Mouse (Mus musculus): Measurements from ENCODE around the gene Otogl. TPM values are rescaled to one million over a fixed set of nuclear protein-coding genes. Genes with fewer than 3 reads are reported as not detected.

The Otogl gene
- polyA plus RNA-seq, 1 experiment from 2014 or later, result 0.18 TPM

GRCm38 (mm10) chr10:107899946-107900345, 12.0 kb downstream of the Otogl start:
- ATAC-seq (ENCODE audit: insufficient read depth, low FRiP score), result no peak
- Histone ChIP-seq H3K27me3 (ENCODE audit: control insufficient read depth, insufficient read depth, low read length) (no peaks in the 10 kb centered on the region), H3K9me3 (replicated peaks; ENCODE audit: control insufficient read depth, low read length) (no peaks in the 10 kb centered on the region), H3K27ac (ENCODE audit: low read length) (no peak overlapping the region), H3K4me3 (replicated peaks; ENCODE audit: low read length) (no peak overlapping the region), H3K4me1 (ENCODE audit: control insufficient read depth, insufficient read depth, low read length) (peaks cover 4% of the 10 kb centered on the region), H3K9ac (ENCODE audit: low read length) (no peak overlapping the region), H3K4me2 (ENCODE audit: low read depth, low read length) (no peak overlapping the region), H3K36me3 (ENCODE audit: control insufficient read depth, insufficient read depth, low read length) (no peaks in the 10 kb centered on the region)
- WGBS, result 59% methylated on average over 6 of the region's 6 CpGs

DNA sequence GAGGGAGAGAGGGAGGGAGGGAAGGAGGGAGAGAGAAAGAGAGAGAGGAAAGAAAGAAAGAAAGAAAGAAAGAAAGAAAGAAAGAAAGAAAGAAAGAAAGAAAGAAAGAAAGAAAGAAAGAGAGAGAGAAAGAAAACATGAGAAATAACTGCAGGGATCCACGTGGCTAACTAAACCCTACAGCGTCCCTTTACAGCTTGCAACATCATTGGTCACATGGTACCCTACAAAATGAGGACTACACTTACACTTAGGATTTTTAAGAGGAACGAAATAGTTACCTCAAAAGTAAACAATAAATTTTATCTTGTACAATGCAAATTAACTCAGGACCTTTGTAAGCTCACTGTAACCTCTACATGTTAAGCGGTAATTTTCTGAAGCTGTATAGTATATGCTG, 15.8 kb downstream of the Otogl start:
- Histone ChIP-seq H3K4me2 (ENCODE audit: low read depth, low read length) (no peak overlapping the region), H3K27me3 (ENCODE audit: control insufficient read depth, insufficient read depth, low read length) (no peaks in the 10 kb centered on the region), H3K36me3 (ENCODE audit: control insufficient read depth, insufficient read depth, low read length) (no peaks in the 10 kb centered on the region), H3K9ac (ENCODE audit: low read length) (no peak overlapping the region), H3K9me3 (replicated peaks; ENCODE audit: control insufficient read depth, low read length) (no peaks in the 10 kb centered on the region), H3K4me3 (replicated peaks; ENCODE audit: low read length) (no peak overlapping the region), H3K27ac (ENCODE audit: low read length) (no peak overlapping the region), H3K4me1 (ENCODE audit: control insufficient read depth, insufficient read depth, low read length) (no peaks in the 10 kb centered on the region)
- 76% methylated on average over 4 of the region's 4 CpGs for WGBS
- ATAC-seq (ENCODE audit: insufficient read depth, low FRiP score), result no peak

- peak; percentile 90 for ATAC-seq (ENCODE audit: insufficient read depth, low FRiP score)
- Histone ChIP-seq H3K9me3 (replicated peaks; ENCODE audit: control insufficient read depth, low read length) (no peaks in the 10 kb centered on the region), H3K9ac (ENCODE audit: low read length) (no peak overlapping the region)
Observed at GRCm38 (mm10) chr10:107894663-107895581, 17.0 kb downstream of the Otogl start.

DNA sequence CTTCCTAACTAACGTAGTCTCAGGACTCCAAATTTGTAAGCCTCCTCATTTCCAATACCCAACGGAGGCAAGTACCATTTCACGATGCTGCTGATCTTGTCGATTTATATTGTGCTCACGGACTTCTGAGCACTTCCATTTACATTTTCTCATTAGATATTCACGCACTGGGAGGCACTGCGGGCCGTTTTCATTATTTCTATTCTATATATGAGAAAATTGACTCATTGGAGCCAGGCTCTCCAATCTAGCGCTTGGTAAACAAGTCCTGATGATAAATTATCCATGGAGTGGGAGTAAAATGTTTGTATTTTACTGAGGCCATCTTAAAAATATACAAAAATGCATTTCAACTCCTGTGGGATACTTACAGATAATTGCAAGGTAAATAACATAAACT, 21.5 kb downstream of the Otogl start:
- 78% methylated on average over 9 of the region's 9 CpGs for WGBS
- Histone ChIP-seq H3K4me3 (replicated peaks; ENCODE audit: low read length) (no peak overlapping the region), H3K4me1 (ENCODE audit: control insufficient read depth, insufficient read depth, low read length) (no peaks in the 10 kb centered on the region), H3K9me3 (replicated peaks; ENCODE audit: control insufficient read depth, low read length) (no peaks in the 10 kb centered on the region), H3K4me2 (ENCODE audit: low read depth, low read length) (no peak overlapping the region), H3K36me3 (ENCODE audit: control insufficient read depth, insufficient read depth, low read length) (no peaks in the 10 kb centered on the region), H3K27ac (ENCODE audit: low read length) (no peak overlapping the region), H3K9ac (ENCODE audit: low read length) (no peak overlapping the region), H3K27me3 (ENCODE audit: control insufficient read depth, insufficient read depth, low read length) (no peaks in the 10 kb centered on the region)
- no peak for ATAC-seq (ENCODE audit: insufficient read depth, low FRiP score)

More at GRCm38 (mm10) chr10:107894663-107895581, 17.0 kb downstream of the Otogl start:
- H3K36me3 ChIP-seq (ENCODE audit: control insufficient read depth, insufficient read depth, low read length), result no peaks in the 10 kb centered on the region
- H3K4me3 ChIP-seq (replicated peaks; ENCODE audit: low read length), result no peak overlapping the region
- H3K4me1 ChIP-seq (ENCODE audit: control insufficient read depth, insufficient read depth, low read length), result no peaks in the 10 kb centered on the region
- WGBS, result 25% methylated on average over 8 of the region's 8 CpGs
- peak overlapping the region; percentile 43; the same call in 1 of the 2 replicates for H3K27ac ChIP-seq (ENCODE audit: low read length)
- H3K4me2 ChIP-seq (ENCODE audit: low read depth, low read length), result no peak overlapping the region
- H3K27me3 ChIP-seq (ENCODE audit: control insufficient read depth, insufficient read depth, low read length), result no peaks in the 10 kb centered on the region

DNA sequence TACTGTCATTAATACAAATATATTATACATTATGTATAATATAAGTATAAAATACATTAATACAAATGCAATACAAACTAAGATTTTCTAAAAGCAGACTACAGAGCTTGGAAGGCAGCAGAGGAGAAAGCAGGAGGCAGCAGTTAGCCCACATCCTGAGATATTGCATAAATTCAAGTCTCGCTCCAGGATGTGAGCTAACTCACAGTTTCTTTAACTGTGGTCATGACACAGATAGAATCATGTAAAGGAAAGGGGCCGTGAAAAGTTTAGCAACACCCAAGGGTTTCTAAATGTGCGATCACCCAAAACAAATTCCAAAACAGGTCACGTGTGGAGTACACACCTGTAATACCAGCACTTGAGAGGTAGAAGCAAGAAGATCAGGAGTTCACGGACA, 39.4 kb downstream of the Otogl start:
- Histone ChIP-seq H3K27ac (ENCODE audit: low read length) (no peak overlapping the region), H3K27me3 (ENCODE audit: control insufficient read depth, insufficient read depth, low read length) (no peaks in the 10 kb centered on the region), H3K9ac (ENCODE audit: low read length) (no peak overlapping the region), H3K4me2 (ENCODE audit: low read depth, low read length) (no peak overlapping the region), H3K4me1 (ENCODE audit: control insufficient read depth, insufficient read depth, low read length) (no peaks in the 10 kb centered on the region), H3K9me3 (replicated peaks; ENCODE audit: control insufficient read depth, low read length) (no peaks in the 10 kb centered on the region), H3K4me3 (replicated peaks; ENCODE audit: low read length) (no peak overlapping the region), H3K36me3 (ENCODE audit: control insufficient read depth, insufficient read depth, low read length) (no peaks in the 10 kb centered on the region)
- WGBS, result 93% methylated on average over 5 of the region's 5 CpGs
- no peak for ATAC-seq (ENCODE audit: insufficient read depth, low FRiP score)

- no peaks in the 10 kb centered on the region for H3K4me1 ChIP-seq (ENCODE audit: control insufficient read depth, insufficient read depth, low read length)
- no peak overlapping the region for H3K27ac ChIP-seq (ENCODE audit: low read length)
- WGBS, result 76% methylated on average over 4 of the region's 4 CpGs
- H3K4me2 ChIP-seq (ENCODE audit: low read depth, low read length), result no peak overlapping the region
- no peaks in the 10 kb centered on the region for H3K9me3 ChIP-seq (replicated peaks; ENCODE audit: control insufficient read depth, low read length)
- H3K27me3 ChIP-seq (ENCODE audit: control insufficient read depth, insufficient read depth, low read length), result no peaks in the 10 kb centered on the region
- H3K36me3 ChIP-seq (ENCODE audit: control insufficient read depth, insufficient read depth, low read length), result no peaks in the 10 kb centered on the region
- H3K4me3 ChIP-seq (replicated peaks; ENCODE audit: low read length), result no peak overlapping the region
- no peak overlapping the region for H3K9ac ChIP-seq (ENCODE audit: low read length)
- no peak for ATAC-seq (ENCODE audit: insufficient read depth, low FRiP score)
Observed at GRCm38 (mm10) chr10:107872109-107872508, 39.8 kb downstream of the Otogl start.

- no peak overlapping the region for H3K4me2 ChIP-seq (ENCODE audit: low read depth, low read length)
- ATAC-seq (ENCODE audit: insufficient read depth, low FRiP score), result no peak
- H3K27me3 ChIP-seq (ENCODE audit: control insufficient read depth, insufficient read depth, low read length), result no peaks in the 10 kb centered on the region
- H3K4me1 ChIP-seq (ENCODE audit: control insufficient read depth, insufficient read depth, low read length), result no peaks in the 10 kb centered on the region
- no peaks in the 10 kb centered on the region for H3K9me3 ChIP-seq (replicated peaks; ENCODE audit: control insufficient read depth, low read length)
- H3K27ac ChIP-seq (ENCODE audit: low read length), result no peak overlapping the region
- H3K4me3 ChIP-seq (replicated peaks; ENCODE audit: low read length), result no peak overlapping the region
- 56% methylated on average over 7 of the region's 7 CpGs for WGBS
- no peaks in the 10 kb centered on the region for H3K36me3 ChIP-seq (ENCODE audit: control insufficient read depth, insufficient read depth, low read length)
- no peak overlapping the region for H3K9ac ChIP-seq (ENCODE audit: low read length)
Observed at GRCm38 (mm10) chr10:107870540-107870939, 41.4 kb downstream of the Otogl start.

DNA sequence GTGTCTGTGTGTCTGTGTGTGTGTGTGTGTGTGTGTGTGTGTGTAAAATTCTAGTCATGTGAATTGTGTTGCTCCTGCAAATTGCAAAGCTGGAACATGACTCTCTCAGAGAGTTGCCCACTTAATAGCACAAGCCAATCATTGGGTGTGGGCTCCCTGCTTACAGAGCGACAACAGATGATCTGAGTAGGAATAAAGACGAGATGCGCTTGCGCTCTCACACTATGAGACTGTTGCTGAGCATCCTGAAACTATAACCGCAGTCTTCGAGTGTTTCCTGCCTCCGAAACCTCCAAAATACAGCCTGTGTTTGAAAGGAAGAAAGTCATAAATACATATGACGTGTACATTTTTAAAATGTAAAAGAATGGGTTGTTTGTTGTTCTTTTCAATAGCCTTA, 43.0 kb downstream of the Otogl start:
- Histone ChIP-seq H3K27me3 (ENCODE audit: control insufficient read depth, insufficient read depth, low read length) (no peaks in the 10 kb centered on the region), H3K9ac (ENCODE audit: low read length) (no peak overlapping the region), H3K4me1 (ENCODE audit: control insufficient read depth, insufficient read depth, low read length) (no peaks in the 10 kb centered on the region), H3K4me2 (ENCODE audit: low read depth, low read length) (no peak overlapping the region), H3K36me3 (ENCODE audit: control insufficient read depth, insufficient read depth, low read length) (no peaks in the 10 kb centered on the region), H3K4me3 (replicated peaks; ENCODE audit: low read length) (no peak overlapping the region), H3K27ac (ENCODE audit: low read length) (no peak overlapping the region), H3K9me3 (replicated peaks; ENCODE audit: control insufficient read depth, low read length) (no peaks in the 10 kb centered on the region)
- no peak for ATAC-seq (ENCODE audit: insufficient read depth, low FRiP score)
- WGBS, result 91% methylated on average over 8 of the region's 8 CpGs

DNA sequence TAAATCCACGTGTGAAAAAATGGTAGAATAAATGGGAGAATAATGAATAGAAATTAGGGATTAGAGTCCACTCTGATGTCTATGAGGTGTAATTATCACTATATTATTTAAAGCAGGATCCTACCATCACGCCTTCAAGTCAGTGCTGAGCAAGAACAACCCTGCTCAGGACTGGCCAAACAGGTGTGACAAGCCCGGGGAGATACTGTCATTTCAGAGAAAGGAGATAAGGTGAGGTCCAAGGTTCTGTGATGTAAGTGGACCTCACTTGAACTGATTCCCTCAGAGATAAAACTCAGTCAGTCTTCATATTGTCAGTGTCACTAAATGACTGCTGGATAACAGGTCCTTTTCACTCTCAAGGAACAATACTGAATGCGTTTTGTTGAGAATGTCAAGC, 44.5 kb downstream of the Otogl start:
- 62% methylated on average over 4 of the region's 4 CpGs for WGBS

More for the DNA sequence above, 44.5 kb downstream of the Otogl start:
- Histone ChIP-seq H3K9ac (ENCODE audit: low read length) (no peak overlapping the region), H3K36me3 (ENCODE audit: control insufficient read depth, insufficient read depth, low read length) (no peaks in the 10 kb centered on the region), H3K9me3 (replicated peaks; ENCODE audit: control insufficient read depth, low read length) (no peaks in the 10 kb centered on the region), H3K27me3 (ENCODE audit: control insufficient read depth, insufficient read depth, low read length) (no peaks in the 10 kb centered on the region), H3K4me2 (ENCODE audit: low read depth, low read length) (no peak overlapping the region), H3K27ac (ENCODE audit: low read length) (no peak overlapping the region), H3K4me3 (replicated peaks; ENCODE audit: low read length) (no peak overlapping the region), H3K4me1 (ENCODE audit: control insufficient read depth, insufficient read depth, low read length) (no peaks in the 10 kb centered on the region)
- no peak for ATAC-seq (ENCODE audit: insufficient read depth, low FRiP score)
